ENCODE assay signal across 10 mouse cellular contexts in genomic region chr13:84345114-84345513, GRCm38 (mm10).
DNase-seq lines count a peak whose midpoint lies in the region; ATAC-seq lines count a peak whose summit lies in the region.
"Had no signal": no experiment of that assay in that cellular context is flagged by ENCODE, and none has a peak within 500 bp of the region (broad histone marks: within the 10 kb centered on the region; RNA-seq: fewer than 3 reads in every experiment).

No protein-coding gene starts in this region.

- peak overlapping the region; percentile 100 for H3K27ac ChIP-seq in neural tube, embryonic 14.5 days (ENCODE audit: low read depth, low read length)
- H3K27ac ChIP-seq in kidney, embryonic 16.5 days (ENCODE audit: low read length), result no peak overlapping the region
- H3K27ac ChIP-seq: embryonic facial prominence, embryonic 13.5 days; liver, embryonic 14.5 days had no signal

- H3K4me1 ChIP-seq in neural tube, embryonic 14.5 days (ENCODE audit: control insufficient read depth, insufficient read depth, low read length), result peaks cover 33% of the 10 kb centered on the region
- peaks cover 6% of the 10 kb centered on the region; the same call in 1 of the 2 replicates for H3K4me1 ChIP-seq in kidney, embryonic 16.5 days (ENCODE audit: insufficient read depth, low read length)

- H3K9me3 ChIP-seq in neural tube, embryonic 14.5 days (ENCODE audit: control insufficient read depth, low read length), result no peaks in the 10 kb centered on the region
- H3K9me3 ChIP-seq in kidney, embryonic 16.5 days (ENCODE audit: low read length), result no peaks in the 10 kb centered on the region
- H3K9me3 ChIP-seq: embryonic facial prominence, embryonic 13.5 days had no signal

- ATAC-seq in neural tube, embryonic 14.5 days (ENCODE audit: low read depth), result no peak
- ATAC-seq in kidney, embryonic 16.5 days (ENCODE audit: low FRiP score, low TSS enrichment), result no peak

- peak overlapping the region; percentile 69 for H3K9ac ChIP-seq in neural tube, embryonic 14.5 days (replicated peaks; ENCODE audit: low read depth, low read length)
- H3K9ac ChIP-seq in kidney, embryonic 16.5 days (replicated peaks; ENCODE audit: low read length), result no peak overlapping the region
- H3K9ac ChIP-seq: embryonic facial prominence, embryonic 13.5 days; liver, embryonic 14.5 days had no signal

- DNase-seq in heart, adult 11 months, result peak; percentile 71
- no peak for DNase-seq in heart, postnatal 4 days
- peak; percentile 58 for DNase-seq in embryo, embryonic 11 days
- peak; percentile 39 for DNase-seq in layer of hippocampus, postnatal 25 days (ENCODE audit: extremely low spot score in 1 of 2, low spot score in 1 of 2)
- no peak for DNase-seq in natural killer cell, adult 2 months (ENCODE audit: low spot score in 2 of 2)
- no peak for DNase-seq in lung, postnatal 4 days

- no peaks in the 10 kb centered on the region for H3K27me3 ChIP-seq in neural tube, embryonic 14.5 days (ENCODE audit: control insufficient read depth, insufficient read depth, low read length)
- H3K27me3 ChIP-seq in kidney, embryonic 16.5 days (ENCODE audit: insufficient read depth, low read length), result peaks cover 61% of the 10 kb centered on the region

- peak overlapping the region; percentile 59 for H3K4me2 ChIP-seq in neural tube, embryonic 14.5 days (ENCODE audit: low read depth, low read length)
- H3K4me2 ChIP-seq in kidney, embryonic 16.5 days (replicated peaks; ENCODE audit: low read depth, low read length), result no peak overlapping the region
- H3K4me2 ChIP-seq: embryonic facial prominence, embryonic 13.5 days had no signal

- peak overlapping the region; percentile 10 for H3K4me3 ChIP-seq in neural tube, embryonic 14.5 days (ENCODE audit: low read depth, low read length)
- H3K4me3 ChIP-seq in kidney, embryonic 16.5 days (ENCODE audit: low read length), result no peak overlapping the region
- H3K4me3 ChIP-seq: embryonic facial prominence, embryonic 13.5 days had no signal

- 6% methylated on average over 8 of the region's 8 CpGs for WGBS in neural tube, embryonic 14.5 days
- WGBS in kidney, embryonic 16.5 days, result 4% methylated on average over 8 of the region's 8 CpGs

- no peaks in the 10 kb centered on the region for H3K36me3 ChIP-seq in neural tube, embryonic 14.5 days (ENCODE audit: control insufficient read depth, insufficient read depth, low read length)
- no peaks in the 10 kb centered on the region for H3K36me3 ChIP-seq in kidney, embryonic 16.5 days (ENCODE audit: insufficient read depth, low read length)
- H3K36me3 ChIP-seq: embryonic facial prominence, embryonic 13.5 days had no signal

Comparison
In these comparisons a context has a peak if more than half of its experiments do, and no peak if none do; other contexts are left out.
1. DNase-seq: peak in heart, adult 11 months (single experiment), embryo, embryonic 11 days (single experiment) and layer of hippocampus, postnatal 25 days (2 of 2); none in heart, postnatal 4 days (single experiment), natural killer cell, adult 2 months (0 of 2) and lung, postnatal 4 days (0 of 2).